12 mouse cellular contexts compared by ENCODE assay signal in genomic region chr13:45005861-45006260, GRCm38 (mm10). TPM values are rescaled to one million over a fixed set of nuclear protein-coding genes. Genes with fewer than 3 reads are reported as not detected.
A peak's percentile ranks its signal among the peaks of the same experiment; 100 is the strongest.
DNase-seq lines count a peak whose midpoint lies in the region; ATAC-seq and TF ChIP-seq lines count a peak whose summit lies in the region.
"Had no signal": no experiment of that assay in that cellular context is flagged by ENCODE, and none has a peak within 500 bp of the region (broad histone marks: within the 10 kb centered on the region; RNA-seq: fewer than 3 reads in every experiment).

No protein-coding gene starts in this region.

- no peak for TF ChIP-seq CTCF in layer of hippocampus, adult 2 months (conservative IDR thresholded peaks at IDR 0.05)

- no peak overlapping the region for H3K9ac ChIP-seq in embryonic facial prominence, embryonic 11.5 days (replicated peaks; ENCODE audit: low read length)
- H3K9ac ChIP-seq: liver, embryonic 13.5 days had no signal

- intact Hi-C loops in left cerebral cortex, postnatal 10 days (cut with DNase I): no loop called here

- H3K4me3 ChIP-seq in embryonic facial prominence, embryonic 11.5 days (ENCODE audit: low read depth, low read length): no peak overlapping the region
- H3K4me3 ChIP-seq in layer of hippocampus, adult 2 months: no peak overlapping the region
- H3K4me3 ChIP-seq: heart, embryonic 10.5 days; liver, embryonic 13.5 days had no signal

- ATAC-seq in embryonic facial prominence, embryonic 11.5 days (replicated peaks; ENCODE audit: insufficient number of reproducible peaks, low FRiP score, low TSS enrichment, low read depth): no peak
- ATAC-seq: midbrain, embryonic 16.5 days had no signal

- no peak overlapping the region for H3K27ac ChIP-seq in embryonic facial prominence, embryonic 11.5 days (replicated peaks; ENCODE audit: low read depth, low read length)
- no peak overlapping the region for H3K27ac ChIP-seq in layer of hippocampus, adult 2 months
- H3K27ac ChIP-seq: heart, embryonic 10.5 days; liver, embryonic 13.5 days; stomach, postnatal 0 days had no signal

- no peak overlapping the region for H3K4me2 ChIP-seq in embryonic facial prominence, embryonic 11.5 days (ENCODE audit: low read depth, low read length)
- H3K4me2 ChIP-seq: liver, embryonic 13.5 days had no signal

- DNase-seq in embryo, embryonic 10 days (ENCODE audit: low spot score): peak; percentile 63
- no peak for DNase-seq in embryo, embryonic 9.5 days (ENCODE audit: extremely low spot score)
- peak; percentile 49 for DNase-seq in 3T3-L1 (ENCODE audit: low read depth, low spot score)
- peak; percentile 32 for DNase-seq in embryonic facial prominence, embryonic 11.5 days (ENCODE audit: low spot score)
- peak; percentile 64 to 74 for DNase-seq in kidney, postnatal 36 days
- no peak for DNase-seq in urinary bladder, postnatal 10 days (ENCODE audit: low spot score)
- DNase-seq in left cerebral cortex, postnatal 10 days (ENCODE audit: extremely low spot score in 1 of 2, low spot score in 2 of 2): no peak
- no peak for DNase-seq in layer of hippocampus, adult 2 months (ENCODE audit: low spot score in 2 of 2)
- DNase-seq: liver, embryonic 13.5 days had no signal

- H3K9me3 ChIP-seq in embryonic facial prominence, embryonic 11.5 days (replicated peaks; ENCODE audit: control insufficient read depth, low read length): no peaks in the 10 kb centered on the region
- H3K9me3 ChIP-seq: heart, embryonic 10.5 days had no signal

- no peaks in the 10 kb centered on the region for H3K36me3 ChIP-seq in embryonic facial prominence, embryonic 11.5 days (replicated peaks; ENCODE audit: control insufficient read depth, insufficient read depth, low read depth, low read length)
- H3K36me3 ChIP-seq: heart, embryonic 10.5 days; liver, embryonic 13.5 days had no signal

- no peaks in the 10 kb centered on the region; the same call in 1 of the 2 replicates for H3K27me3 ChIP-seq in embryonic facial prominence, embryonic 11.5 days (ENCODE audit: control insufficient read depth, insufficient read depth, low read length)

- 0 out of 2 replicates have a peak, but pooled peaks cover 4% of the 10 kb centered on the region for H3K4me1 ChIP-seq in embryonic facial prominence, embryonic 11.5 days (ENCODE audit: control insufficient read depth, insufficient read depth, low read length)

- 55% methylated on average over 7 of the region's 7 CpGs for WGBS in embryonic facial prominence, embryonic 11.5 days

RNA-seq across cellular contexts. Expression of gene Dtnbp1, which starts 3.9 kb away (rescaled TPM):
- polyA plus RNA-seq in embryonic facial prominence, embryonic 11.5 days (2014; fragmentation: Nextera tagmentation; extraction: Ambion mirVana): 76.0 and 78.4 TPM in 2 replicates
- total RNA-seq in left cerebral cortex, postnatal 10 days (2021): 10 to 100 TPM; 78.4 to 80.9 TPM
- 10 to 100 TPM; 71.7 to 80.3 TPM for total RNA-seq in layer of hippocampus, adult 2 months (2021)

Comparison
In these comparisons a context has a peak if more than half of its experiments do, and no peak if none do; other contexts are left out.
1. DNase-seq: peak in embryo, embryonic 10 days (single experiment), 3T3-L1 (single experiment), embryonic facial prominence, embryonic 11.5 days (single experiment) and kidney, postnatal 36 days (2 of 2); none in embryo, embryonic 9.5 days (single experiment), urinary bladder, postnatal 10 days (single experiment), left cerebral cortex, postnatal 10 days (0 of 2) and layer of hippocampus, adult 2 months (0 of 2).